Mouse (Mus musculus) CD8-positive naive resting alpha-beta T cell, adult 57 days (primary cell): Measurements from ENCODE around the gene Bola1. TPM values are rescaled to one million over a fixed set of nuclear protein-coding genes. Genes with fewer than 3 reads are reported as not detected.

Source experiments
- total RNA-seq: library from RNA; stranded (reverse); gene quantifications from one replicate; pipeline ENCODE4 v1.2.4, GENCODE M21; 2023

The Bola1 gene
- total RNA-seq, 1 experiment from 2014 or later = 10.8 TPM

Other genes with a start within 250 kb of the Bola1 start
- 52.2 TPM for gene Plekho1, start 223.7 kb downstream of the Bola1 start, total RNA-seq
- gene Vps45, start 161.2 kb downstream of the Bola1 start, total RNA-seq = 12.4 TPM
- 27.0 TPM for gene Otud7b, start 115.2 kb downstream of the Bola1 start, total RNA-seq
- gene Mtmr11, start 57.7 kb downstream of the Bola1 start, total RNA-seq = 1.9 TPM
- gene Sf3b4, start 47.4 kb downstream of the Bola1 start, total RNA-seq = 78.1 TPM
- 3.9 TPM for gene Sv2a, start 38.6 kb downstream of the Bola1 start, total RNA-seq
- 1.8 TPM for gene Hist2h2ab, start 156 bp upstream of the Bola1 start, total RNA-seq
- gene Hist2h2ac, start 1.2 kb upstream of the Bola1 start, total RNA-seq = 48.7 TPM
- gene Hist2h2be, start 1.4 kb upstream of the Bola1 start, total RNA-seq = 1.9 TPM
- gene Hist2h3c2, start 19.4 kb upstream of the Bola1 start, total RNA-seq = 2.4 TPM
- 338 TPM for gene Hist2h2aa2, start 20.6 kb upstream of the Bola1 start, total RNA-seq
- 7.8 TPM for gene Hist2h2aa1, start 25.8 kb upstream of the Bola1 start, total RNA-seq
- gene Hist2h3c1, start 27.0 kb upstream of the Bola1 start, total RNA-seq = not detected
- gene Hist2h4, start 43.6 kb upstream of the Bola1 start, total RNA-seq = 53.0 TPM
- 64.4 TPM for gene Hist2h3b, start 48.9 kb upstream of the Bola1 start, total RNA-seq
- gene Hist2h2bb, start 50.0 kb upstream of the Bola1 start, total RNA-seq = 149 TPM
- gene Fcgr1, start 74.3 kb upstream of the Bola1 start, total RNA-seq = 0.24 TPM
- not detected for gene BC107364, start 232.6 kb upstream of the Bola1 start, total RNA-seq